Mouse (Mus musculus): Measurements from ENCODE around the gene Dph5. TPM values are rescaled to one million over a fixed set of nuclear protein-coding genes. Genes with fewer than 3 reads are reported as not detected.
A peak's percentile ranks its signal among the peaks of the same experiment; 100 is the strongest.
"Not testable (repeated sequence)": the region's sequence is repeated elsewhere in the genome, so short reads cannot be mapped to it uniquely, and the experiment has no call there.

The Dph5 gene
- 100 to 1,000 TPM in 1 of 2 experiments, 10 to 100 TPM in 1; 98.6 to 119 TPM for polyA plus RNA-seq (2017; shearing (Covaris generic))

DNA sequence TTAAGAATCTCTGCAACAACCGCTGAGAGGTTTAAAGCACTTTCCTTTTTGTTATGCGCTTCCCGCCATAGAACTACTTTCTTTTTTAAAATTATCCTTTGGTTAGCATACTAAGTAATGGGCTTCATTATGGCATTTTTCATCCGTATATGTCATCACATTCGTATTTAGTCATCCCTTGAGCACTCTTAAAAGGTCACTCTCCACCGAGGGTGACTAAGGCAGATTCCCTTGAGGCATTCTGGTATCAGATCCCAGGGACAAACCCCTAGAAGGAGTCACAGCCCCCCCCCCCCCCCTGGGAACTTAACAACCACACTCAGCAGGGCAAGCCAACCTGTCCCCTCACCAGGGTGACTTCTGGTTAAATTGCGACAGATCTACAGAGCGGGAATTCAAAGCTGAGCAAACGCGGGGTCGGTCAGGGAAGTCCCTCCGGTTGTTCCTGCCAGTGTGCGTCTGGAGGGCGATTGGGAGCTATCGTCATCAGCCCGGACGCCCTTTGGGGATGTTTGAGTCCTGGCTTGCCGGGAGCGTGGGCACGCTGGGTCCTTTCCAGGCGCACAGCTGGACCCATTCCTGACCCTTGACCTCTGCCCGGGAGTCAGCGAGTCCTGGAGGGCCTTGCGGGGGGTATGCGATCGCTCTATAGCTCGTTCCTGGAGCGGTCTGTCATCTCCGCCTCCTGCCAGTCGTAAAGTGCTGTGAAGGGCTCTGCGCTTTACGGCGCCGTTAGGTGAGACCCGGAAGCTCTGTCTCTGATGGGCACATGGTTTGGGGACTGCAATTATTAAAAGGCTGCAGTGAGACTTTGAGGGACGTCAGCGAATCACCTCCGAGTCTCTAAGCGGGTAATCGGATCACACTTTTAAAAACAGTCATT lies at the start of gene Dph5:
TSS of gene Dph5 (plus strand) at position 411 of the 883 bp plus-strand sequence.
- ATAC-seq = peak; percentile 81

DNA sequence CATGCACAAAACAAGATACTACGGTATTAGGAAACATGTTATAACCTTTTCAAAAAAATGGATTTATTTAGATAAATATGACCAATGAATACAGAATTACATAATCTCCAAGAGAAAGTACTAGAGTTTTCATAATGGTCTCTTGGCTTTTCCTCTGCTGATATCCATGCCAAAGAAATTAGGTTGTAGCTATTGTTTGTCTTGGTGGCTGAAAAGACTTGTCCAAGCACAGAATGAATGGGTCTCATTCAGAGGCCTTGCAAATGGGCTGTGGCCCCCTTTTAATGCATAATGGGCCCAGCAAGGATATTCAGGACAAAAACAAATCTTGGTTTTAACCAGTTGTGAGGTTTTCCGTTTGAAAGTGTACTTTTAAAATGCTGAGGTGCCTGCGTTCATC lies 43.1 kb upstream of the Dph5 start:
- ATAC-seq = no peak

GRCm38 (mm10) chr3:115845032-115845618 lies 42.5 kb upstream of the Dph5 start:
- ATAC-seq = no peak

GRCm38 (mm10) chr3:115845724-115846123 lies 41.9 kb upstream of the Dph5 start:
- no peak for ATAC-seq

DNA sequence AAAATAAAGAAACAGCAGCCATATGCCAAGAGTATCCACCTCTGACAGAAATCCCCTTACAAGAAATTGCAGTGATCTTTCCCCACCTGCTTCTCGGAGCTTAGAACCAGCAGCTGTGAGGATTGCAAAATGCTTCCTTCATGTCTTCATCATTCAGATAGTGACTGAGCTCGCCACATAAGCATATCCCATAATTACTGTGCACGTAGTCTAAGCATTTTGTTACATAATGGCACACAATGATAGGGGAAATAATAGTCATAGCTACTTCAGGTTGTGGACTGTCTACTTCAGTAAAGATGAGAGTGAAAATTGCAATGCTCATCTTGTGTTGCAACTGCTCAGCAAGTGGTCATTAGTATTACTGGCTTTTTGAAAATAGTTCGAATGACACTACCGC lies 41.5 kb upstream of the Dph5 start:
- ATAC-seq = no peak

DNA sequence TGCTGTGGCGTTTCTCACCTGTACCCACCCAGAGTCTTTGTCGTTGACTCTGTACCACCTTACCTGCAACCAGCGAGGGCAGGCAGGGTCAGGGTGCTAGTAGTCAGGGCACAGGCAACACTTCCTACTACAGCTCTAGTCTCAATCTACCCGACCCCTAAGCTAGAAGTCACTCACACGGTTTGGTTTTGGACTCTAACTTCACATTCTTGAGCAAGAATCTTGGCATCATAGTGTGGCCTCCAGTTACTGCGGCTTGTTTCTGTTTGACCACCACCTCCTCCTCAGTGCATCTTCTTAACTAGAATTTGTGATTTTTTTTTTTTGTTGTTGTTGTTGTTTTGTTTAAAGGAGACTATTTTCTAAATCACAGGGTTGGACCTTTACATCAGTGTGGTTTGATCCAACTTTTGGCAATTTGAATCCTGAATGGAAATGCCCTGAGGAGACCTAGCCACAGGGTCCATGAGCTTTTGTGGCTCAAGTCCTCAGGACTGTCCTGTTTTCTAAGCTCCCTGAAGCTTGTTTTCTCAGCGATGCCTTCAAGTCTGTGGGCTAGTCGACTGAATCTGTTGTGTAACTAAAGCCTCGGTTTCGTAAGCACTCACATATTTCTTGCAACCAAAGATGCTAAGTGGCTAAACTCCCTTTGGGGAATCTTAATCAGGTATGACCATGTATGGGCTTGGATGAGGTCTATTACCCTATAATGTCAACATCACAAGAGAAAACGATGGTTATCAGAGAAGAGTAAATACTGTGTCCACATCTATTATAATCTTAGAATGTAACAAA lies 38.8 kb upstream of the Dph5 start:
- ATAC-seq = no peak

GRCm38 (mm10) chr3:115850946-115851345 lies 36.7 kb upstream of the Dph5 start:
- ATAC-seq = no peak

DNA sequence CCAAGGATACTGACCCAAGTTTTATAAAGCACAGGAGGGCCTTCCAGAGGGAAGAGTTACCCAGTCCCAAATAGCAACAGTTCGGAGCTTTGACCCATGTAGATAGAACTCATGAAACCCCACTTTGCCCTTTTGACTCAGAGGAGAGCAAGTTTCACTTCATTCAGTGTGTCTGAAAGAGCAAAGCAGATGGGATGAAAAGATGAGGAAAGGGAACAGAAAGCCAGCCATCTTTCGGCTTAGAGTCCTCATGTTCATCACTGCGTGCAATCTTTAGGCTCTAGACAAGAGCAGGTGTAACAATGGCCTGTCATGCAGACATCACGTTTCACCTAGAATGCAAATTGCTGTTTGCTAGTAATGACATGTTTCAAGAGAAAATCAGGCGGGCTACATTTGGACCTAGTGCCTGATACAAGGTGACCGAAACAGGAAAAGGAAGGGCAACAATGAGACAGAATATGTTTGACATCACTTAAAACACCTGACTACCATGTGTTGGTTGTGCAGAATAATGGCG lies 32.9 kb upstream of the Dph5 start:
- ATAC-seq = no peak

DNA sequence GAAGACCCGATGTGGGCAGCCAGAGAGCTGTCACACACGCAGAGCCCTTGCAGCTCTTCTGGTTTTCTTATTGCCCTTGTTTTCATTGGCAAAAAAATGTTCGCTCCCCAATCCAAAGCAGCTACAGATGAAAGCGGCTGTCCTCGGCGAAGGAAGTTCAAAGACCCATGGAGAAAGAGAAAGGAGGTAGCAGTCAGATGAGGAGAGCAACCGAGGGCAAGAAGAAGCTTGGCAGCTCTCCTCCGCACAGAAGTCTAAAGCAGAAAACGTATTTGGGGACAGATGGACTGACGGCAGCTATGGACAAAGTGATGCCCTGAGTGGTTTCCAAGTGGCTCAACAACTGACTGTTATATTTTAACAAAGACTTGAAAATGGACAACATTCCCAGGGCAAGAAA lies 32.1 kb upstream of the Dph5 start:
- ATAC-seq = no peak

DNA sequence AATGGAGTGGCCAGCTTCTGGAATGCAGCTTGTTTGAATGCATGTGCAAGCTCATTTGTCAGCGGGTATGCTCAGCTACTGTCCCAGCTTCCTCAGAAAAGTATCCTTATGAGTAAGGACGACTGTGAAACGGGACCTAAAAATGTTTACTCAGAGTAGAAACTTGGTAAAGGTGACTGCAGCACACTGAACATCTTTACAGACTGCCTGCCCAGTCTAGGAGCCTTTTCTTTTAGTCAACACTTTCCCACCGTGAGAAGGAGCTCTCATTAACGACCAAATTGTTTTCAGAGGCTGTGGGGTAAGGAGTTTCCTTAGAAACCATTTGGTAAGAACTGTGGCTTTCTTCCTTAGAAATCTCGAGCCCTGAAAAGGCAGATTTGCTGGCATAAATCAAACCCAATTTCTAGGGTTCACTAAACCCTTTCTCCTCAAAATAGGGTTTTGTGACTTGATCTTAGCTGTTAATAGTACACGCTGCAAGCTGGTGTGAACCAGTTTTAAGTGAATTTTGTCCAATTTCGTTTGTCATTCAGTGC lies 31.1 kb upstream of the Dph5 start:
- ATAC-seq = no peak

- no peak for ATAC-seq
These were observed 30.2 kb upstream of the Dph5 start for GRCm38 (mm10) chr3:115857436-115857835.

GRCm38 (mm10) chr3:115858822-115859221 lies 28.8 kb upstream of the Dph5 start:
- peak; percentile 29 for ATAC-seq

GRCm38 (mm10) chr3:115860780-115861179 lies 26.9 kb upstream of the Dph5 start:
- not testable (repeated sequence) for ATAC-seq

DNA sequence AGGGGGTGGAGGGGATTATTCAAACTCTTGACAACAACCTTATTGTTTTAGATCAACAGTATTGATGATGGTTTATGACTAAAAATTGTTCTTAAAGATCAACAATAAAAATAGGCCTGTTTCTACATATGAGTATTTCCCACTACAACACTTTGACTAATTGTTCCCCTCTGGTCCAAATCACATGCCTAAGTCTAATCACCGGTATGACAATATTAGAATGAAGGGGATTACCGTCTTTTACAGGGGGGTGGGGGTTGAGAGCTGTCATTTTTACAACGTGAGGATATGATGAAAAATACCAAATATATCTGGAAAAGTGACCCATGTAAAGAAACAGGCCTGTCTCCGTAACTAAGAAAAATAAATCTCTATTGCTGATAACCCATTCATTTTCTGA lies 24.1 kb upstream of the Dph5 start:
- no peak for ATAC-seq

DNA sequence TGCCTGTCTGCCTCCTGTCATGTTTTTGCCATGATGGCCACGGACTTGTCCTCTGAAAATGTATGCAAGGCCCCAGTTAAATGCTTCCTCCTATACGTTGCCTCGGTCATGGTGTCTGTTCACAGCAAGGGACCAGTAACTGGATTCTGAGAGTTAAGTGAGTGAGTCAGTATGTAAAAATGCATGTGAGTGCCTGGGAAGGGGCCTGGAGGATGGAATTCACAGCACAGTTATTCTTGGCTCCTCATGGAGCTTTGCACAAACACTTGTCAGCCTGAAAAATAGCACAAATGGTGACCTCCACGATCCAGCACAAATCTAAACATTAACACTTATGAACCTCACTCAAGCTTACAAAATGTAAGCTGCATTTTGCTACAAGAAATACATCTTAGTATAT lies 20.5 kb upstream of the Dph5 start:
- ATAC-seq = no peak

GRCm38 (mm10) chr3:115867901-115868300 lies 19.7 kb upstream of the Dph5 start:
- ATAC-seq = no peak

GRCm38 (mm10) chr3:115869360-115869759 lies 18.3 kb upstream of the Dph5 start:
- ATAC-seq = no peak

DNA sequence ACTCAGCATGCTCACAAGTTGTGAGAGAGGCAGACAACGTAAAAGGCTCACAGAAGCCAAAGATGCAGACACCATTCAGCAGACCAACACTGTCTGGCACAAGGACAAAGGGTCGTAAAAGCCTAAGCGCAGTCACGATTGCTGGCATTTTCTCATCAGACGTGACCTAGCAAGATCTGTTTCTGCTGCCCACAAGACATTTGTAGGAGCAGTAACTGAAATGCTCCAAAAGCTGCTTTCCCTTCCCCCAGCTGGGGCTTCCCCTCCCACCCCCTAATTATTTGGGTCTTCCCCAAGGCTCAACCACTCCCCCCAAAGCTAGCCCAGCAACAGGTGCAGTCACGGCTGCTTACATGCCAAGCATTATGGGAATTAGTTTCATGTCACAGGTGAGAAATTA lies 12.1 kb upstream of the Dph5 start:
- no peak for ATAC-seq

GRCm38 (mm10) chr3:115877133-115877532 lies 10.5 kb upstream of the Dph5 start:
- ATAC-seq = no peak

DNA sequence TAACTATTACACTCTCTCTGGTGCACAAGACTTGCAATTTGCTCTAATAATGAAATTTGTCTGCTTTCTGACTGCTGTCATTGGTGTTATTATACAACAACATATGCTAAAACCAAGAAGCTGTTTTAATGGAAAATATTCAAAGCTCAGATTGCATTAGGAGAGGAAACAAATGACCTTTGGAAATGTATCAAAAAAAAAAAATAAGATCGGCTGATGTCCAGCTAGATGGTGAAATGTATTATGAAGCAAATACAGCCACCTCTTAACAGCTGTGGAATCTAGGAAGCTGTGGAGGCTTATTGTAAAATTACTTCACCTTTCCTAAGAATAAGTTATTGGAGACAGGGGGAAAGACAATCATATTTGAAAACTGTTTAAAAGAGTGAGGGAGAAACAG lies 3.6 kb upstream of the Dph5 start:
- ATAC-seq = no peak

DNA sequence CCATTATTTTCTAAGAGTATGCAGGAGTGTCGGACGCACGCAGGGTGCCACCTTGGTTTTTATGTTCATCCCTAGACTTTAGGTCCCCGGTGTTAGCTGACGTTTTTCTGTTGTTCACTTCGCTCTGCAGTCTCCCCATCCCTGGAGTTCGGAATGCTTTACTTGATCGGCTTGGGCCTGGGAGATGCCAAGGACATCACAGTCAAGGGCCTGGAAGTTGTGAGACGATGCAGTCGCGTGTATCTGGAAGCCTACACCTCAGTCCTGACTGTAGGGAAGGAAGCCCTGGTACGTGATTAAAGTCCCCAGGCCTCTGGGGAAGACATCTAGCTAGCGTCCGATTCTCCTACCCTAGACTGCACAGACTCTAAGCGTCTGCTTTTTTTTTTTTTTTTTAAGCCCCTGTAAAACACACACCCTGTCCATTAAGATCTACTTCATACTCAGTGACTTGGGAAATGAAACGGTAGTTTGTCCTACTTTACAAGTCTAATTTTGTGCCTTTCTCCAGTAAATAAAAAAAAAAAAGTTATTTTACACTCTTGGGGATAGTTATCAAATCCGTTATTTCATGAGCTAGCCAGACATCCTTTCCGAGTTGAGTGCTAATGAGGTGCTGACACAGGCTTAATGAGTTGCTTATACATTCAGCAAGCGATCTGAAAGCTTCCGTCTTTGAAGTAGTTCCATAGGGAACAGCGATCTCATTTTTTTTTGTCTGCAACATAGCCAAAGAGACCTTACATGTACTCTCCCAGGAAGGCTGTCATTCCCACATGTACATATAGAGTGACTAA lies 871 bp downstream of the Dph5 start:
- ATAC-seq = peak; percentile 9

DNA sequence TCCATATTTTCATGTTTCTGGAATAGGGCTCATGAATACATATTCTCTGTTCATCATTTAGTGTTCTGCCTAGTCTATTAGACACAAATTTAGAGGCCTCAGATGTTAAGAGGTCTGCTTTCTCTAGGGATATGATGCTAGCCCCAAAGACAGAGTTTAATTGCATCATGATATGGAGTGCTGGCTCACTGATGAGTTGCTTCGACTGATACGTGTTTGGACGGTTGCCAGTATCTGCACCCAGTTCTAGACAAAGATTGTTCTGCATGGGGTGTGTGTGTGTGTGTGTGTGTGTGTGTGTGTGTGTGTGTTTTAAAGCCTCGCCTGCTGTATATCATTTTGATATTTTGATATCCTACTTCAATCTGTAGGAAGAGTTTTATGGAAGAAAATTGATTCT lies 4.7 kb downstream of the Dph5 start:
- ATAC-seq = no peak

All from CD4-positive, CD25-positive, alpha-beta regulatory T cell, adult 4 months (primary cell).